Mouse (Mus musculus) kidney, embryonic 14.5 days (tissue): ENCODE measurements around the gene Ulk3. TPM values are rescaled to one million over a fixed set of nuclear protein-coding genes. Genes with fewer than 3 reads are reported as not detected.

Experiments used
- ATAC-seq: fragments of 200-750 bp; cut with Nextera tagmentation; 2 replicates; pipeline ENCODE4 v1.8.0; 2017; ENCODE audit warnings: moderate number of reproducible peaks, mild to moderate bottlenecking, moderate TSS enrichment, moderate library complexity; ENCODE audit not compliant: low FRiP score, low TSS enrichment
- H3K27ac ChIP-seq: fragments of 300-500 bp; sonication (generic); 2 replicates; pipeline ENCODE4 v1.5.1; 2014; ENCODE audit warnings: low read depth, mild to moderate bottlenecking, low read length, moderate library complexity, mixed read lengths
- H3K27me3 ChIP-seq: fragments of 300-500 bp; sonication (generic); 2 replicates; pipeline ENCODE4 v1.6.1; 2014; ENCODE audit warnings: mild to moderate bottlenecking, low read length; ENCODE audit not compliant: control insufficient read depth, insufficient read depth
- H3K36me3 ChIP-seq: fragments of 300-500 bp; sonication (generic); 2 replicates; pipeline ENCODE4 v1.6.1; 2014; ENCODE audit warnings: low read length, mixed read lengths; ENCODE audit not compliant: control insufficient read depth, insufficient read depth
- H3K4me1 ChIP-seq: fragments of 300-500 bp; sonication (generic); 2 replicates; pipeline ENCODE4 v1.6.1; 2014; ENCODE audit warnings: low read length, mixed read lengths; ENCODE audit not compliant: control insufficient read depth, insufficient read depth
- H3K4me2 ChIP-seq: fragments of 300-500 bp; sonication (generic); replicated peaks from 2 replicates; pipeline ENCODE4 v1.6.1; 2014; ENCODE audit warnings: low read depth, mild to moderate bottlenecking, low read length
- H3K4me3 ChIP-seq: fragments of 300-500 bp; sonication (generic); 2 replicates; pipeline ENCODE4 v1.5.1; 2014; ENCODE audit warnings: mild to moderate bottlenecking, low read length
- H3K9ac ChIP-seq: fragments of 300-500 bp; sonication (generic); 2 replicates; pipeline ENCODE4 v1.6.1; 2014; ENCODE audit warnings: low read depth, mild to moderate bottlenecking, low read length, moderate library complexity
- H3K9me3 ChIP-seq: fragments of 300-500 bp; sonication (generic); 2 replicates; pipeline ENCODE4 v1.6.1; 2016; ENCODE audit warnings: low read length; ENCODE audit not compliant: control insufficient read depth
- WGBS: fragments of 180-500 bp; shearing (Covaris S2); extraction: QIAGEN DNeasy Blood & Tissue Kit; methylation state at CpG from one replicate; pipeline ENCODE4 v1.1.7; 2014; 5-methylcytosine and 5-hydroxymethylcytosine counted together
- polyA plus RNA-seq: library from polyadenylated mRNA; unstranded; fragments of >200 nt; fragmentation: Nextera tagmentation; extraction: Ambion mirVana; gene quantifications from 2 replicates; pipeline ENCODE4 v1.2.1, GENCODE M21; 2014

Gene Ulk3
- polyA plus RNA-seq, 1 experiment from 2014 or later, result 13.7 TPM

- Histone ChIP-seq H3K27ac (no peak overlapping the region), H3K4me1 (no peaks in the 10 kb centered on the region), H3K9ac (no peak overlapping the region), H3K9me3 (no peaks in the 10 kb centered on the region), H3K36me3 (peaks cover 64% of the 10 kb centered on the region), H3K27me3 (no peaks in the 10 kb centered on the region), H3K4me2 (no peak overlapping the region), H3K4me3 (no peak overlapping the region)
- 73% methylated on average over 14 of the region's 14 CpGs for WGBS
- ATAC-seq, result peak; percentile 69
Observed at GRCm38 (mm10) chr9:57629118-57629874, 40.0 kb downstream of the Ulk3 start.

- Histone ChIP-seq H3K4me1 (peaks cover 15% of the 10 kb centered on the region), H3K4me2 (no peak overlapping the region), H3K27ac (no peak overlapping the region), H3K36me3 (peaks cover 28% of the 10 kb centered on the region), H3K9ac (no peak overlapping the region), H3K4me3 (no peak overlapping the region), H3K9me3 (no peaks in the 10 kb centered on the region), H3K27me3 (no peaks in the 10 kb centered on the region)
- ATAC-seq, result no peak
- 43% methylated on average over 4 of the region's 4 CpGs for WGBS
Observed at GRCm38 (mm10) chr9:57633481-57634024, 44.3 kb downstream of the Ulk3 start.

DNA sequence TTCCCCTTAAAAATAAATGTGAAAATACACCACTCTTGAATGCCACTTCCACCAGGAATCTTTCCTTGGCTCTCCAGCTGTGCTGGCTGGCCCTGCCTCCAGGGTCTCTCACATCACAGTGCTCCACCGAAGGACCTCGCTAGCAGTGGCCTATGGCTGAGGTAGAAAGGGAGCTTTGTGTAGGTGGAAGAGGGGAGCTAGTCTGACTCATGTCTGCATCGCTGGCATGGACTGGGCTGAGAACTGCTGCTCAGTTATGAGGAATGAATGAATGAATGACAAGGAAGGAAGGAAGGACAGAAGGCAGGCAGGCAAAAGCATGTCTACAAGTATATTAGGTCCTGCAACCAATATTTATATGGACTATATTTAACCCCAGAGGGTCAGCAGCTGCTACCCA, 48.0 kb downstream of the Ulk3 start:
- Histone ChIP-seq H3K4me2 (peak overlapping the region; percentile 24; the same call in 1 of the 2 replicates), H3K4me1 (peaks cover 49% of the 10 kb centered on the region), H3K27me3 (no peaks in the 10 kb centered on the region), H3K9me3 (no peaks in the 10 kb centered on the region), H3K36me3 (peaks cover 14% of the 10 kb centered on the region), H3K9ac (no peak overlapping the region), H3K4me3 (no peak overlapping the region), H3K27ac (peak overlapping the region; percentile 76)
- no peak for ATAC-seq
- WGBS, result 48% methylated on average over 3 of the region's 3 CpGs

DNA sequence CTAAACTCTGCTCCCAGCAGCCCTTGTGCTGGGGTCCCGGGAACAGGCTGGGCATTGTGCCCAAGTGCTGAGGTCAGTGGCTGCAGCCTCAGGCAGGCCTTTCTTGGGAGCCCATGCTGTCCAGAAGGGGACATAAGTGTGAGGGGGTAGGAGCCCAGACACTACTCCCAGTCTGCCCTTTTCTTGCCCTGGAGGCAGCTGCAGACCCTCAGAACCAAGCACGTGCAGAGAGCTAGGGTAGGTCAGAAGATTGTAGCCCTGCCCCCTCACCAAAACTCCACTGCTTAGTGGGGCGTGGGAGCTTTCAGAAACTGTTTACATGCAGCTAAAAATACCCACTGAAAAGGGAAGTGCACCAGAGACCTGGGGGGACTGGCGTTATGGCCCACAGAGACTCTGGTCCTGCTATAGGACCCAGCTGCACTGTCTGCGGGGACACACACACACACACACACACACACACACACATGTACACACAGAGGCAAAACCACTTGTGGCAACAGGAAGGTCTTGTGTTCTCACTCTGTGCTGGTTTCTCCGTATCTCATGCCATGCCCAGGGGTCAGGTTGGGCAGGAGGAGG, 48.6 kb downstream of the Ulk3 start:
- Histone ChIP-seq H3K27ac (peak overlapping the region; percentile 76), H3K27me3 (no peaks in the 10 kb centered on the region), H3K4me2 (peak overlapping the region; percentile 24; the same call in 1 of the 2 replicates), H3K9me3 (no peaks in the 10 kb centered on the region), H3K36me3 (peaks cover 12% of the 10 kb centered on the region), H3K4me3 (no peak overlapping the region), H3K4me1 (peaks cover 55% of the 10 kb centered on the region), H3K9ac (peak overlapping the region; percentile 28; the same call in 1 of the 2 replicates)
- 9% methylated on average over 6 of the region's 6 CpGs for WGBS
- ATAC-seq, result peak; percentile 30

DNA sequence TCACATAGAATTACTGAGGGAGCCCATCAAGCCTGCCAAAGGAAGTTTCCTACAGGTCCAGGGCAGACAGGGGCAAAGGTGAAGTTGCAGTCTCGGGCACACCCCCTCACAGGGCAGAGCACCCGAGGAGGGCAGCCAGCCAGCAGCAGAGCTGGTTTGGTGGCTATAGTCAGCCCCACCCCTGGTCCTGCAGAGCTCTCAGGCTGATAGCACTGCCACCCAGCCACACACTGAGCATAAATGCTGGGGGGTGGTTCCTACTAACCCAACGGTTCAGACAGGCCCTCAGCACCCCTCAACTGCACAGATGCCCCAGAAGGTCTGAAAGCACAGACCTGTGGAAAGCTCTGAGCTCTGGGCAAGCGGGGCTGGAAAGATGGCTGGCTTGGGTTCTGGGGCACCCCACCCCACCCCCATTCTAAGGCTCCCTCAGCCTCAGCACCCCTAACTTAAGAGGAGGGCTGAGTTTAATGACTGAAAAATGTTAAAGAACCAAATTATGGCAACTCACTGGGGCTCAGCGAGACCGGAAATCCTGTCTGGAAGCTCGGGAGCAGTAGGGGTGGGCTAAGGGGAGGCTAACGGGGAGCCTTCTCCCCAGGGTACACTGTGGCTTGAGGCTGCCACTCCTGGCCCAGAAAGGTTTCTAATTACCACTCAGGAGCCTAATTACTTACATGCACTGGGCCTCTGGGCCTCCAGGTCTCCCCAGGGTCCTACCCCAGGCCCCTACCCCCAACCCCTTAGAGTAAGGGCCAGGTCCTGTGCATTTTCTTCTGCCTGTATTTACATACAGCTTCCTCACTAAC, 49.6 kb downstream of the Ulk3 start:
- Histone ChIP-seq H3K36me3 (peaks cover 12% of the 10 kb centered on the region), H3K4me2 (peak overlapping the region; percentile 24; the same call in 1 of the 2 replicates), H3K27ac (peak overlapping the region; percentile 76; the same call in 1 of the 2 replicates), H3K4me1 (peaks cover 65% of the 10 kb centered on the region), H3K27me3 (no peaks in the 10 kb centered on the region), H3K9me3 (no peaks in the 10 kb centered on the region), H3K4me3 (no peak overlapping the region), H3K9ac (peak overlapping the region; percentile 28; the same call in 1 of the 2 replicates)
- WGBS, result 14% methylated on average over 8 of the region's 8 CpGs
- no peak; the same call in 1 of the 2 replicates for ATAC-seq

- peaks cover 71% of the 10 kb centered on the region for H3K4me1 ChIP-seq
- no peaks in the 10 kb centered on the region for H3K9me3 ChIP-seq
- peak overlapping the region; percentile 66; the same call in 1 of the 2 replicates for H3K27ac ChIP-seq
- no peaks in the 10 kb centered on the region for H3K27me3 ChIP-seq
- H3K36me3 ChIP-seq, result peaks cover 12% of the 10 kb centered on the region
- WGBS, result 74% methylated on average over 5 of the region's 5 CpGs
- H3K4me3 ChIP-seq, result peak overlapping the region; percentile 2; the same call in 1 of the 2 replicates
- ATAC-seq, result no peak
- H3K4me2 ChIP-seq, result peak overlapping the region; percentile 29; the same call in 1 of the 2 replicates
- peak overlapping the region; percentile 28; the same call in 1 of the 2 replicates for H3K9ac ChIP-seq
Observed at GRCm38 (mm10) chr9:57639661-57640328, 50.5 kb downstream of the Ulk3 start.

GRCm38 (mm10) chr9:57640384-57640783, 51.1 kb downstream of the Ulk3 start:
- WGBS, result 7% methylated on average over 15 of the region's 15 CpGs
- peak; percentile 44 for ATAC-seq
- peak overlapping the region; percentile 31; the same call in 1 of the 2 replicates for H3K9ac ChIP-seq
- H3K27ac ChIP-seq, result peak overlapping the region; percentile 66; the same call in 1 of the 2 replicates
- H3K36me3 ChIP-seq, result peaks cover 12% of the 10 kb centered on the region
- peak overlapping the region; percentile 2; the same call in 1 of the 2 replicates for H3K4me3 ChIP-seq
- H3K4me2 ChIP-seq, result peak overlapping the region; percentile 29
- no peaks in the 10 kb centered on the region for H3K27me3 ChIP-seq
- no peaks in the 10 kb centered on the region for H3K9me3 ChIP-seq
- H3K4me1 ChIP-seq, result peaks cover 71% of the 10 kb centered on the region

DNA sequence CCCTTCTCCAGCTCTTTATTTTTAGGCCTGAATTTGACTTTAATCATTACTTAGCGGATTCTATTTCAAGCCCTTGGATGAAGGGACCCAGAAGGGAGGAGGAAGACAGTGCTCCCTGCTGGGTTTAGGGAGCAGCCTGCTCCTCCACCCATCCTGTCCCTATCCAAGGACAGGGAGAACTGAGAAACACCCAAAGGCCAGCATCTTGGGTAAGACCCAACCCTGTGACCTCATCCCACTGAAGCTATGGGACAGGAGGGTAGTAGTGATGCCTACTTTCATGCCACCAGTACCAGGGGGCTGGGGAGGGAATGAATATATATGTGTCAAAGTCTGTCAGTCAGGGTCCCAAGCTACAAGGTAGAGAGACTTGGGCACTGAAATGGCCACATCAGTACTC, 51.8 kb downstream of the Ulk3 start:
- peak overlapping the region; percentile 29 for H3K4me2 ChIP-seq
- no peaks in the 10 kb centered on the region for H3K27me3 ChIP-seq
- peaks cover 12% of the 10 kb centered on the region for H3K36me3 ChIP-seq
- ATAC-seq, result no peak
- peak overlapping the region; percentile 66; the same call in 1 of the 2 replicates for H3K27ac ChIP-seq
- H3K4me3 ChIP-seq, result no peak overlapping the region
- peaks cover 71% of the 10 kb centered on the region for H3K4me1 ChIP-seq
- H3K9me3 ChIP-seq, result no peaks in the 10 kb centered on the region
- WGBS, result 85% methylated on average over 1 of the region's 1 CpGs
- no peak overlapping the region; the same call in 1 of the 2 replicates for H3K9ac ChIP-seq
